Mouse (Mus musculus) G1E (cell line): ENCODE measurements around the gene Ckm.

Experiments used
- CTCF ChIP-seq: IDR thresholded peaks from 2 replicates; pipeline ENCODE4 v1.5.1; 2012; ENCODE audit warnings: low read depth, low read length, inconsistent platforms, mixed read lengths
- GATA1 ChIP-seq: IDR thresholded peaks from 2 replicates; pipeline ENCODE4 v1.6.1; 2012; ENCODE audit warnings: borderline replicate concordance, low read length, inconsistent platforms, mixed read lengths
- POLR2AphosphoS5 ChIP-seq: IDR thresholded peaks from 2 replicates; pipeline ENCODE4 v1.6.1; 2012; ENCODE audit warnings: low read depth, low read length, inconsistent platforms; ENCODE audit not compliant: insufficient replicate concordance
- TAL1 ChIP-seq: conservative IDR thresholded peaks from 2 replicates; pipeline ENCODE4 v1.6.1; 2012; ENCODE audit warnings: low read depth, low read length, inconsistent platforms, mixed read lengths

GRCm38 (mm10) chr7:19402535-19403112 lies 2.0 kb upstream of the Ckm start:
- TF ChIP-seq GATA1 (no peak), CTCF (no peak), TAL1 (no peak), POLR2AphosphoS5 (no peak)
